23 mouse cellular contexts compared by ENCODE assay signal in the genomic region with DNA sequence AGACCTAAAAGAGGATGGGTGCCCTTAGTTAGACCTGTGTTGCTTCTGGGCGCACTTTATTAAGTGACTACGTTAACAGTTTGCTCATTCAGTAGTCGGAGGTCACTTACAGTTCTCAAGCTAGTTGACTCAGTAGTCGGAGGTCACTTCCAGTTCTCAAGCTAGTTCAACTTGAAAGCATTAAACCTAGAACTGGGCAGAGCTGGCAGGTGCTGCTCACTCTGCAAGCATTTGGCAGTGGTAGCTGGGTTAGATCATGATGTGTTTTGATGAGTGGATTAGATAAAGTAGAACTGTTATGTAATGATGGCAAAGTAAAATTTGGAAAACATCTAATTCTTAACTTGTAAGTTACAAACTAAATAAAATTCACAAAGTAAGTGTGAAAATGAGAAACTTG.
"Had no signal": no experiment of that assay in that cellular context is flagged by ENCODE, and none has a peak within 500 bp of the region (broad histone marks: within the 10 kb centered on the region; RNA-seq: fewer than 3 reads in every experiment).

No protein-coding gene starts in this region.

- DNase-seq: kidney, postnatal 25 days; layer of hippocampus, adult 9-11 months; layer of hippocampus, postnatal 36 days; left cerebral cortex, postnatal 4 days; liver, postnatal 0 days; lung, postnatal 10 days; lung, postnatal 36 days; retina, postnatal 1 day; right cerebral cortex, postnatal 25 days; thymus, adult 18-20 months; thymus, postnatal 36 days had no signal

- H3K27ac ChIP-seq: kidney, postnatal 0 days; layer of hippocampus, adult 2 months; left cerebral cortex, adult 2 months; limb, embryonic 12.5 days; limb, embryonic 15.5 days; liver, embryonic 14.5 days; lung, embryonic 15.5 days; midbrain, embryonic 10.5 days; midbrain, embryonic 13.5 days; neural tube, embryonic 13.5 days had no signal

- H3K4me3 ChIP-seq: layer of hippocampus, adult 2 months; left cerebral cortex, adult 2 months; limb, embryonic 12.5 days; limb, embryonic 15.5 days; lung, embryonic 15.5 days; megakaryocyte, embryonic 14.5 days; midbrain, embryonic 10.5 days; midbrain, embryonic 13.5 days; myocyte; neural tube, embryonic 13.5 days had no signal
